Mouse (Mus musculus): ENCODE measurements around the gene Vstm2l. TPM values are rescaled to one million over a fixed set of nuclear protein-coding genes. Genes with fewer than 3 reads are reported as not detected.

Gene Vstm2l
- polyA plus RNA-seq, 1 experiment, result not detected

GRCm38 (mm10) chr2:157975595-157975994 is 61.1 kb downstream of the Vstm2l start:
- TF ChIP-seq MYOD1 (IDR thresholded peaks at IDR 0.05; ENCODE audit: control insufficient read depth in 1 of 3, insufficient read length in 2 of 3, low read depth in 2 of 3) (no peak), MYOG (IDR thresholded peaks at IDR 0.05; ENCODE audit: control insufficient read depth in 1 of 3, insufficient read depth in 1 of 3, insufficient read length in 2 of 3, low read depth in 2 of 3) (no peak), TCF12 (IDR thresholded peaks at IDR 0.05; ENCODE audit: insufficient read depth, poor library complexity, severe bottlenecking) (no peak), CEBPB (IDR thresholded peaks at IDR 0.05; ENCODE audit: insufficient read depth, poor library complexity, severe bottlenecking) (no peak), POLR2A (IDR thresholded peaks at IDR 0.05; ENCODE audit: insufficient read length, low read depth) (no peak)
- Histone ChIP-seq H3K79me2 (ENCODE audit: control insufficient read depth, insufficient read depth) (no peaks in the 10 kb centered on the region), H3K36me3 (ENCODE audit: control insufficient read depth, insufficient read depth) (no peaks in the 10 kb centered on the region), H3K27me3 (ENCODE audit: control insufficient read depth, insufficient read depth, insufficient read length) (peaks cover 21% of the 10 kb centered on the region), H3ac (ENCODE audit: control insufficient read depth, insufficient read length) (no peak overlapping the region), H3K4me2 (ENCODE audit: low read depth) (no peak overlapping the region), H3K4me3 (no peak overlapping the region)

GRCm38 (mm10) chr2:157979241-157979640 is 64.8 kb downstream of the Vstm2l start:
- TF ChIP-seq E2F4 (IDR thresholded peaks at IDR 0.05; ENCODE audit: insufficient read depth), result no peak
- TF ChIP-seq MYOG (IDR thresholded peaks at IDR 0.05; ENCODE audit: control insufficient read depth in 1 of 3, insufficient read depth in 1 of 3, insufficient read length in 2 of 3, low read depth in 2 of 3), result no peak
- TF ChIP-seq MAX (IDR thresholded peaks at IDR 0.05; ENCODE audit: low read depth), result no peak
- no peak for TF ChIP-seq POLR2A (IDR thresholded peaks at IDR 0.05; ENCODE audit: insufficient read length, low read depth)
- no peak for TF ChIP-seq POLR2AphosphoS2 (IDR thresholded peaks at IDR 0.05; ENCODE audit: insufficient read length, low read depth)
- TF ChIP-seq USF1 (IDR thresholded peaks at IDR 0.05; ENCODE audit: low read depth), result no peak
- no peak for TF ChIP-seq CEBPB (IDR thresholded peaks at IDR 0.05; ENCODE audit: insufficient read depth, poor library complexity, severe bottlenecking)
- no peak for TF ChIP-seq TCF3 (IDR thresholded peaks at IDR 0.05; ENCODE audit: insufficient read length, low read depth)
- TF ChIP-seq MYOD1 (IDR thresholded peaks at IDR 0.05; ENCODE audit: control insufficient read depth in 1 of 3, insufficient read length in 2 of 3, low read depth in 2 of 3), result no peak
- TF ChIP-seq REST (IDR thresholded peaks at IDR 0.05; ENCODE audit: insufficient read depth, insufficient read length), result no peak
- no peak for TF ChIP-seq SRF (IDR thresholded peaks at IDR 0.05; ENCODE audit: control insufficient read depth, insufficient read length, low read depth)
- no peak for TF ChIP-seq TCF12 (IDR thresholded peaks at IDR 0.05; ENCODE audit: insufficient read depth, poor library complexity, severe bottlenecking)
- H3K36me3 ChIP-seq (ENCODE audit: control insufficient read depth, insufficient read depth), result peaks cover 6% of the 10 kb centered on the region
- H3K27me3 ChIP-seq (ENCODE audit: control insufficient read depth, insufficient read depth, insufficient read length), result peaks cover 21% of the 10 kb centered on the region

GRCm38 (mm10) chr2:157982727-157983126 is 68.3 kb downstream of the Vstm2l start:
- H3K79me2 ChIP-seq (ENCODE audit: control insufficient read depth, insufficient read depth), result no peaks in the 10 kb centered on the region
- TF ChIP-seq E2F4 (IDR thresholded peaks at IDR 0.05; ENCODE audit: insufficient read depth) (no peak), TCF12 (IDR thresholded peaks at IDR 0.05; ENCODE audit: insufficient read depth, poor library complexity, severe bottlenecking) (no peak), REST (IDR thresholded peaks at IDR 0.05; ENCODE audit: insufficient read depth, insufficient read length) (no peak), MYOG (IDR thresholded peaks at IDR 0.05; ENCODE audit: control insufficient read depth in 1 of 3, insufficient read depth in 1 of 3, insufficient read length in 2 of 3, low read depth in 2 of 3) (no peak), TCF3 (IDR thresholded peaks at IDR 0.05; ENCODE audit: insufficient read length, low read depth) (no peak), USF1 (IDR thresholded peaks at IDR 0.05; ENCODE audit: low read depth) (no peak), CEBPB (IDR thresholded peaks at IDR 0.05; ENCODE audit: insufficient read depth, poor library complexity, severe bottlenecking) (no peak), MYOD1 (IDR thresholded peaks at IDR 0.05; ENCODE audit: control insufficient read depth in 1 of 3, insufficient read length in 2 of 3, low read depth in 2 of 3) (no peak), SRF (IDR thresholded peaks at IDR 0.05; ENCODE audit: control insufficient read depth, insufficient read length, low read depth) (no peak), POLR2A (IDR thresholded peaks at IDR 0.05; ENCODE audit: insufficient read length, low read depth) (no peak), MAX (IDR thresholded peaks at IDR 0.05; ENCODE audit: low read depth) (no peak), POLR2AphosphoS2 (IDR thresholded peaks at IDR 0.05; ENCODE audit: insufficient read length, low read depth) (no peak)
- peaks cover 6% of the 10 kb centered on the region for H3K36me3 ChIP-seq (ENCODE audit: control insufficient read depth, insufficient read depth)

More at GRCm38 (mm10) chr2:157979241-157979640, 64.8 kb downstream of the Vstm2l start:
- Histone ChIP-seq H3ac (ENCODE audit: control insufficient read depth, insufficient read length) (no peak overlapping the region), H3K4me2 (ENCODE audit: low read depth) (no peak overlapping the region), H3K4me3 (no peak overlapping the region), H3K79me2 (ENCODE audit: control insufficient read depth, insufficient read depth) (no peaks in the 10 kb centered on the region)

GRCm38 (mm10) chr2:157983276-157983675 is 68.8 kb downstream of the Vstm2l start:
- TF ChIP-seq CEBPB (IDR thresholded peaks at IDR 0.05; ENCODE audit: insufficient read depth, poor library complexity, severe bottlenecking) (no peak), POLR2AphosphoS2 (IDR thresholded peaks at IDR 0.05; ENCODE audit: insufficient read length, low read depth) (no peak), E2F4 (IDR thresholded peaks at IDR 0.05; ENCODE audit: insufficient read depth) (no peak), SRF (IDR thresholded peaks at IDR 0.05; ENCODE audit: control insufficient read depth, insufficient read length, low read depth) (no peak), POLR2A (IDR thresholded peaks at IDR 0.05; ENCODE audit: insufficient read length, low read depth) (no peak), MAX (IDR thresholded peaks at IDR 0.05; ENCODE audit: low read depth) (no peak), USF1 (IDR thresholded peaks at IDR 0.05; ENCODE audit: low read depth) (no peak), MYOD1 (IDR thresholded peaks at IDR 0.05; ENCODE audit: control insufficient read depth in 1 of 3, insufficient read length in 2 of 3, low read depth in 2 of 3) (no peak), REST (IDR thresholded peaks at IDR 0.05; ENCODE audit: insufficient read depth, insufficient read length) (no peak), TCF12 (IDR thresholded peaks at IDR 0.05; ENCODE audit: insufficient read depth, poor library complexity, severe bottlenecking) (no peak), TCF3 (IDR thresholded peaks at IDR 0.05; ENCODE audit: insufficient read length, low read depth) (no peak), MYOG (IDR thresholded peaks at IDR 0.05; ENCODE audit: control insufficient read depth in 1 of 3, insufficient read depth in 1 of 3, insufficient read length in 2 of 3, low read depth in 2 of 3) (no peak)
- no peak overlapping the region for H3K4me2 ChIP-seq (ENCODE audit: low read depth)
- no peaks in the 10 kb centered on the region for H3K79me2 ChIP-seq (ENCODE audit: control insufficient read depth, insufficient read depth)
- H3ac ChIP-seq (ENCODE audit: control insufficient read depth, insufficient read length), result no peak overlapping the region
- H3K27me3 ChIP-seq (ENCODE audit: control insufficient read depth, insufficient read depth, insufficient read length), result no peaks in the 10 kb centered on the region
- H3K4me3 ChIP-seq, result no peak overlapping the region
- peaks cover 6% of the 10 kb centered on the region for H3K36me3 ChIP-seq (ENCODE audit: control insufficient read depth, insufficient read depth)

More at GRCm38 (mm10) chr2:157982727-157983126, 68.3 kb downstream of the Vstm2l start:
- H3K27me3 ChIP-seq (ENCODE audit: control insufficient read depth, insufficient read depth, insufficient read length), result no peaks in the 10 kb centered on the region
- H3ac ChIP-seq (ENCODE audit: control insufficient read depth, insufficient read length), result no peak overlapping the region
- H3K4me2 ChIP-seq (ENCODE audit: low read depth), result no peak overlapping the region
- H3K4me3 ChIP-seq, result no peak overlapping the region
